Mouse (Mus musculus): Measurements from ENCODE around the gene Zfp143. TPM values are rescaled to one million over a fixed set of nuclear protein-coding genes. Genes with fewer than 3 reads are reported as not detected.
"Not testable (repeated sequence)": the region's sequence is repeated elsewhere in the genome, so short reads cannot be mapped to it uniquely, and the experiment has no call there.

Zfp143 gene
- total and polyA plus RNA-seq, 3 experiments: 17.0 to 23.4 (median 17.5) TPM

- TF ChIP-seq USF1 (IDR thresholded peaks at IDR 0.05; ENCODE audit: low read depth, low read length): no peak
Observed at GRCm38 (mm10) chr7:110123844-110124555, 63.0 kb downstream of the Zfp143 start (continued).

- Histone ChIP-seq H3K9me3 (replicated peaks; ENCODE audit: low read length) (no peaks in the 10 kb centered on the region), H3K4me2 (ENCODE audit: insufficient read depth, low read depth, poor library complexity, severe bottlenecking) (no peak overlapping the region), H3K79me2 (replicated peaks; ENCODE audit: control insufficient read depth, extremely low read depth, insufficient read depth, poor library complexity, severe bottlenecking) (peaks cover 72% of the 10 kb centered on the region), H3K4me1 (ENCODE audit: control insufficient read depth in 1 of 2, insufficient read depth in 2 of 2) (peaks cover 0 to 25% of the 10 kb centered on the region in 2 experiments; a peak in 2 of 4 replicates), H3K36me3 (replicated peaks in 1 of 2; ENCODE audit: control insufficient read depth in 1 of 2, insufficient read depth in 1 of 2, low read length in 1 of 2) (peaks cover 36 to 68% of the 10 kb centered on the region in 2 experiments), H3K27me3 (replicated peaks) (no peaks in the 10 kb centered on the region), H3K9ac (ENCODE audit: insufficient read depth, low read depth) (no peak overlapping the region), H3K4me3 (replicated peaks in 1 of 3; ENCODE audit: low read depth in 2 of 3, low read length in 2 of 3, poor library complexity in 1 of 3) (no peak overlapping the region), H3K27ac (ENCODE audit: insufficient read depth, low read depth) (no peak overlapping the region)
- in situ Hi-C loops (cut with MboI; ENCODE audit: low pct_ligation_motif_present, low pct_unique_long_range_greater_than_20kb, low sequenced_read_pairs): no loop called here
- dilution Hi-C loops (cut with MboI; ENCODE audit: extremely low pct_ligation_motif_present, extremely low pct_unique_long_range_greater_than_20kb, low sequenced_read_pairs): no loop called here
- DNase-seq (ENCODE audit: extremely low read depth): no peak
- TF ChIP-seq MAFK (IDR thresholded peaks at IDR 0.05; ENCODE audit: insufficient replicate concordance, low read length) (no peak), TBP (conservative IDR thresholded peaks at IDR 0.05; ENCODE audit: low read depth, low read length) (peak; percentile 87)
Observed at GRCm38 (mm10) chr7:110128566-110128965, 67.5 kb downstream of the Zfp143 start.

GRCm38 (mm10) chr7:110132272-110132671, 71.3 kb downstream of the Zfp143 start:
- H3K4me3 ChIP-seq (replicated peaks in 1 of 3; ENCODE audit: low read depth in 2 of 3, low read length in 2 of 3, poor library complexity in 1 of 3); dilution Hi-C loops (cut with MboI; ENCODE audit: extremely low pct_ligation_motif_present, extremely low pct_unique_long_range_greater_than_20kb, low sequenced_read_pairs); in situ Hi-C loops (cut with MboI; ENCODE audit: low pct_ligation_motif_present, low pct_unique_long_range_greater_than_20kb, low sequenced_read_pairs); H3K9me3 ChIP-seq (replicated peaks; ENCODE audit: low read length); DNase-seq (ENCODE audit: extremely low read depth); H3K4me2 ChIP-seq (ENCODE audit: insufficient read depth, low read depth, poor library complexity, severe bottlenecking); H3K9ac ChIP-seq (ENCODE audit: insufficient read depth, low read depth); H3K27ac ChIP-seq (ENCODE audit: insufficient read depth, low read depth); H3K27me3 ChIP-seq (replicated peaks): not testable (repeated sequence)
- Histone ChIP-seq H3K36me3 (replicated peaks in 1 of 2; ENCODE audit: control insufficient read depth in 1 of 2, insufficient read depth in 1 of 2, low read length in 1 of 2) (peaks cover 53 to 90% of the 10 kb centered on the region in 2 experiments), H3K79me2 (replicated peaks; ENCODE audit: control insufficient read depth, extremely low read depth, insufficient read depth, poor library complexity, severe bottlenecking) (peaks cover 47% of the 10 kb centered on the region), H3K4me1 (ENCODE audit: control insufficient read depth in 1 of 2, insufficient read depth in 2 of 2) (peaks cover 0 to 14% of the 10 kb centered on the region in 2 experiments; a peak in 2 of 4 replicates)
- TF ChIP-seq CTCF (conservative IDR thresholded peaks at IDR 0.05 in 1 of 2, IDR thresholded peaks at IDR 0.05 in 1 of 2; ENCODE audit: low read depth in 2 of 2, low read length in 2 of 2): peak in 1 of 2 experiments; percentile 26; a peak in 1 of 4 replicates

DNA sequence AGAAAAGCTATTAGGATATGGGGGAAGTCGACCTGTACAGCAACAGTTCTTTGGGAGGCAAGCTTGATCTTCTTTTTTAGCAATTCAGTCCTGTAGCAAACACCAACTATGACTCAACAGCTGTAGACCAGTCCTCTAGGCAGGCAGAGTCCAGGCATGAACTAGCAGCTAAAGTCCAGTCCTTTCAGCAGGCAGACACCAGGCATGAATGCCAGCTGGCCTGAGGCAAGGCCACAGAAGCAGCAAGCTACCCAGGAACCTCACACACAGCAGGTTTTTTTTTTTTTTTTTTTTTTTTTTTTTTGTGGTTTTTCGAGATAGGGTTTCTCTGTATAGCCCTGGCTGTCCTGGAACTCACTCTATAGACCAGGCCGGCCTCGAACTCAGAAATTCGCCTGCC, 73.0 kb downstream of the Zfp143 start:
- H3K36me3 ChIP-seq (replicated peaks in 1 of 2; ENCODE audit: control insufficient read depth in 1 of 2, insufficient read depth in 1 of 2, low read length in 1 of 2): peaks cover 56 to 91% of the 10 kb centered on the region in 2 experiments
- dilution Hi-C loops (cut with MboI; ENCODE audit: extremely low pct_ligation_motif_present, extremely low pct_unique_long_range_greater_than_20kb, low sequenced_read_pairs): no loop called here
- no peak for TF ChIP-seq CTCF (conservative IDR thresholded peaks at IDR 0.05 in 1 of 2, IDR thresholded peaks at IDR 0.05 in 1 of 2; ENCODE audit: low read depth in 2 of 2, low read length in 2 of 2)
- no peak for TF ChIP-seq USF1 (IDR thresholded peaks at IDR 0.05; ENCODE audit: low read depth, low read length)
- TF ChIP-seq TBP (conservative IDR thresholded peaks at IDR 0.05; ENCODE audit: low read depth, low read length): no peak
- no peak for TF ChIP-seq MAFK (IDR thresholded peaks at IDR 0.05; ENCODE audit: insufficient replicate concordance, low read length)

More for the DNA sequence above, 73.0 kb downstream of the Zfp143 start:
- Histone ChIP-seq H3K4me3 (replicated peaks in 1 of 3; ENCODE audit: low read depth in 2 of 3, low read length in 2 of 3, poor library complexity in 1 of 3) (no peak overlapping the region), H3K79me2 (replicated peaks; ENCODE audit: control insufficient read depth, extremely low read depth, insufficient read depth, poor library complexity, severe bottlenecking) (peaks cover 36% of the 10 kb centered on the region), H3K4me2 (ENCODE audit: insufficient read depth, low read depth, poor library complexity, severe bottlenecking) (no peak overlapping the region), H3K27ac (ENCODE audit: insufficient read depth, low read depth) (no peak overlapping the region), H3K9ac (ENCODE audit: insufficient read depth, low read depth) (no peak overlapping the region), H3K9me3 (replicated peaks; ENCODE audit: low read length) (no peaks in the 10 kb centered on the region), H3K27me3 (replicated peaks) (no peaks in the 10 kb centered on the region), H3K4me1 (ENCODE audit: control insufficient read depth in 1 of 2, insufficient read depth in 2 of 2) (no peaks in the 10 kb centered on the region)
- in situ Hi-C loops (cut with MboI; ENCODE audit: low pct_ligation_motif_present, low pct_unique_long_range_greater_than_20kb, low sequenced_read_pairs): no loop called here
- no peak for DNase-seq (ENCODE audit: extremely low read depth)

Data from CH12.LX (cell line).